Mouse (Mus musculus): ENCODE measurements at regions not wholly inside any gene's neighbourhood (a gene's known extent, or its start where the extent isn't known, plus 50 kb on each side); places are given as distances from the start of the nearest gene placed in this dataset.
A peak's percentile ranks its signal among the peaks of the same experiment; 100 is the strongest.

DNA sequence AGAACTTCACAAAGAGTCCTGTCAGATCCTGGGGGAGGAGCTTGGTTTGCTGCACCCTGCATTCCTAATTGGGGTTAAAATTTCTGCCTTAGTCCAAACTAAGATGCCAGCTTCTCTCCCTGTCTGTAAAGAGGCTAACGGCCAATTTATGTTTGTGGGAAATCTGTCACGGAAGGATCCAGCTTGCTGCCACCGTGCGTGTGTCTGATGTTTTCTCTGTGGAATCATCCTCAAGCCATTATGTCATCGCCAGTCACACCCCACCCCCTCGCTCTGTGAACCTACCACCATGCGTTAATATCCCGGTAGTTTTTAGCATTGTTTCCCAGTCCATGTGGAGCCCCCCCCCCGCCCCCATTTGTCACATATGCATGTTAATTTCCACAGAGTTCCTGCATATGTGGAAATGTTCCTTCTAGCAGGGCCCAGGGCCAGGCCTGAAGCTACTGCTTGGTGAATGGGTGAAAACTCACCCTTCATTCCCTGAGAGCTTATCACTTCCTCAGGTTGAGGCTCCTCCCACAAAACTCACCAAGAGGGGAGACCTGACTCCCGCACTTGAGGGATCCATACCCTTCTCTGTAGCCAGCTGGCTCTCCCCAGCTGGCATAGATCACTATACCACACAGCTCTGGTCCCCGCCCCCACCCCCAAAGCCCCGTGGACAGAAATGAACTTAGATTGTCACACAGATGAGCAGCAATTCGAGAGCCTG lies 233.4 kb downstream of the Bcl11b start:
- no peak for DNase-seq

DNA sequence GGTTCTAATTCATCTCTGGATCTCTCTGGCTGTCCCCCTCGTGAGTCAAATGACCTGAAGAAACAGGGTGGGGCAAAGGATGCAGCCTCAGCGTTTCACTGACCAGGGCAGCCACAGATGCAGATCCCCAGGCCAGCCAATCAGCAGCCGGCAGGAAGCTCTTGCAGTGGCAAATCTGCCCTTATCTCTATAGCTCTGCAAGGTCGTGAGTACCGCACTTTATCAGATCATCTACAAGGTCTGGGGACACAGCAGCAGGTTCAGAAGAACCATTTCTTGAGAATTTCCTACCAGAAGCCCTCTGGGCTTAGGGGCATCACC lies 232.9 kb downstream of the Bcl11b start:
- DNase-seq = no peak

DNA sequence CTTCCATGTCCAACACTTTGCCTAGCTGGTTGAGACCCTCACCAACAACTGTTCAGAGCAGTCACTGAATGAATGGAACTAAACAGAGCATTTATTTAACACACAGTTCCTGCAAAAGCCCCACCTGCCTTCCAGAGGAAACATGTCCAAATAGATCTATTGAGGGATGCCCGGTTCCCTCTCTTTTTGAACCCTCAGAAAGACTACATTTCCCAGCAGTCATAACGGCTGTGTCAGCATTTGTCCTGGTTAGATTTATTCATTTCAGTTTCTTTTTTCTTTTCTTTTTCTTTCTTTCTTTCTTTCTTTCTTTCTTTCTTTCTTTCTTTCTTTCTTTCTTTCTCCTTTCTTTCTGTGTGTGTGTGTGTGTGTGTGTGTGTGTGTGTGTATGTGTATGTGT lies 232.1 kb downstream of the Bcl11b start:
- DNase-seq = no peak

DNA sequence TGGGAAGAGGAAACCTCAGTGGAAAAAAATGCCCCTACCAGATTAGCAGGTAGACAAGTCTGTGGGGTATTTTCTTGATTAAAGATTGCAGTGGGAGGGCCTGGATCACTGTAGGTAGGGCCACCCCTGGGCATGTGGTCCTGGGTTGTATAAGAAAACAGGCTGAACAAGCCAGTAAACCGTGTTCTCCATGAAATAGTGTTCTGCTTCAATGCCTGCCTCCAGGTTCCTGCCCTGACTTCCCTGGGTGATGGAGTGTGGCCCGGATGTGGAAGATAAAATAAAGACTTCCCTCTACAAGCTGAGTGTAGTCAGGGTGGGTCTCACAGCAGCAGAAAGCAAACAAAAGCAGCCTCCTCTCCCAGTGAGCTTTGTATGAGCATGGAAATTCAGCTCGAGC lies 231.6 kb downstream of the Bcl11b start:
- no peak for DNase-seq

DNA sequence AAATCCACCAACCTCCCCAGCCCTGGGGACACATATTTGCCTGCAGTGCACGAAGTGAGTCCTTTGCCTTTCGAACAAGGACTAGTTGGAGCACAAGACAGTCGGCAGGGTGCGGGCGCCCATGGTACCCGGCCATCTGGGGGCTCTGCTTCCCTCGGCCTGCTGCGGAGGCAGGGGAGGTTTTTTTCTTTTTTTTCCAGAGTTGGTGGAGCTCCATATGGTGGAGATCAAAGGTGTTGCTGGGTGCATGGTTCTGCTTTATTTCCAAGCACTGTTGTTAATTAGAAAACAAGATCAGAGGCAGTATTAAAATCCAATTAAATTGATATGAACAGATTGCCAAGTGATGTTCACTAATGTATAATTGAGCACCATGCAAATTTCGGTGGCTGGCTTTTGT lies 225.4 kb downstream of the Bcl11b start:
- no peak for DNase-seq

DNA sequence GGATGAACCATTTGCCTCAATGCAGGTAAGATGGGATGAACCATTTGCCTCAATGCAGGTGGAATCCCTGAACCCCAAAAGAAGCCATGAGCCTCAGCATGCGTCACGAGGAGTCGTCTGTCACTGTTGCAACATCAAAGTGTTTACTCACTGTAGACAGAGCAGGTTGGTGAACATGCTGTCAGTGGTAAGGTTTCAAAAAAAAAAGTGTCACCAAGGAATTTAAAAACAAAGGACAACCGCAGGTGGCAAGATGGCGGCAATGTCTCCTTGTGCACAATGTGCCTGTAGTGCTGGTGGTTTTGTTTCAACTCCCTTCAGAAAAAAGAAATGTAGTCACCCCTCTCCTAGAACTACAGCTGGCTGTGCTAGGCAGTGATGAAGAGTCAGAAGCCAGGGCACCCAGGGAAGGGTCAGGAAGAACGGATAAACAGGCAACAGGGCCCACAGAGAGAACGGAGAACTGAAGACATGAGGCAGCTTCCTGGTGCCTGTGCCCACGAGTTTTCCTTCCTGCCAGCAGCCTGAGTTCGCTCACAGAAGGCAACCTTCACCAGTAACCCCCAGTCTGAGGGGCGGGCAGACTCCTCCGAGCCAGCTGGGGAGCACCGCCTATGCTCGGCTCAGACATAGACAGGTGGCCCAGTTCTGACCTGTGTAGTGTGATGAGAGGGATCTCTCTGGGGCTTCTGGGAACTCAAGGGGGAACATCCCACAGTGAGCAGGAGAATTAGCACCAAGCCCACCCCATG lies 223.9 kb downstream of the Bcl11b start:
- DNase-seq = peak; percentile 71

DNA sequence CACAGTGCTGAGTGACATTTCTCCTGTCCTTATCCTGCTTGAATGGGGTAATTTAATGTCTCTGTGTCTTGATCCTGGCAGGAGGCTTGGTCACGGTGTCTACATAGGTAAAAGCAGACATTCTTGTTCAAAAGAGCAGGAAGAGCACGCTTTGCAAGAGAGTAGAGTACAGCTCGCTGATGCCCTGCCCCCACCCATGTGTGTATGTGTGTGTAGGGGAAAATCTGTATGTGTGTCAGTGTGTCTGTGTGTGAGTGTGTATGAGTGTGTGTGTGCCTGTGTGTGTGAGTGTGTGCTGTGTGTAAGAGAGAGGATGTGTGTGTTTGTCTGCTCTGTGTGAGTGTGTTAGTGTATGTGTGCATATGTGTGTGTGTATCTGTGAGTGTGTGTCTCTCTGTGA lies 221.3 kb downstream of the Bcl11b start:
- DNase-seq = peak; percentile 79

DNA sequence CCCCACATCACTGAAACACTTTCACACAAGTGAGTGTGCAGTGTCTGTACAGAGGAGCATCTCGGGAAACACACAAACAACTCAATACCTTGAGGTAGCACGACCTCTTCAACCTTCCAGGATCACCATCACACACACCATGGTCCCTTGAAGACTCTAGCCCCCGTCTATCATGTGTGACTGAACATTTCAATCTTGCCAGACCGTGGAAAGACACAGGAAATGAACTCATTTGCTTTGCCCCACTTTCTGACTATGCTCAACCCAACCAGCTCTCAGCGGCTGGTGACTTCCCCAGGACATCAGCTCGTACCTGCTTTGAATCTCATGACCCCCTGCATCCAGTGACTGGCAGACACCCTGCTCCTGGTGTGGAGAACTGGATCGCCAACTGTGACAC lies 219.6 kb downstream of the Bcl11b start:
- DNase-seq = peak; percentile 59

DNA sequence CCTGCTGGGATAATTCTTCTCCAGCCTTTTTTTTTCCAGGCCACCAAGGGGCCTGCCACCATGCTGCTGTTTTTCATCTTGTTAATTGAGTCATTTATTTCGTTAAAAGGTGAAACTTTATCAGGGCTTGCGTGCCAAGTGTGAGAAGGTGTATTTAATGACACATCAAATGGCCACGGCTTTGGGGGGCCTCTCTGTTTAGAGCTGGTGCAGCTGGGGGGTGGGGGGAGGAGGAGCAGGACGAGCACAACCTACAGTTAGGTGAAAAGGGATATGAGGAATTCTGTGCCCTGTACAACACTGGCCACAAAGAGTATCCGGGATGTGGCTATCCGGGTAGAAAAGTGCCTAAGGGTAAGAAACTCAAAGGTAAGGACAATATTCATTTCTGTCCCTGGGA lies 213.6 kb downstream of the Bcl11b start:
- no peak for DNase-seq

DNA sequence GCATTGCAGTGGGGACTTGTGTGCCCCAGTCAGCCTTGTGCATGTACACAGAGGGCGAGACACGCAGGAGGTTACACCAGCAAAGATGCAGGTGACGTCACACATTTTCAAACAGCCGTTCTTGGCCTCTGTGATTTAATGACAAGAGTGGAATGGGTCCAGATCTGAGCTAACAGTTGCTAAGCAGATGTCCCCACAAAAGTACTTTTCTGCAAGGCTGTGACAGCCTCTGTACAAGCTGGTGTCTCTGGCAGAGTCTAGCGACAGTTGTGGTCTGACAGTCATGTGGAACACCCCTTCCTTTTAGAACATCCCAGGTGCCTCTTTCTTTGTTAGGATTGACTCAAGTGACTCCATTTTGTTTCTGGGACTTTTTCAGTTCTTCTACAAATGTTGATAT lies 203.1 kb downstream of the Bcl11b start:
- DNase-seq = no peak

DNA sequence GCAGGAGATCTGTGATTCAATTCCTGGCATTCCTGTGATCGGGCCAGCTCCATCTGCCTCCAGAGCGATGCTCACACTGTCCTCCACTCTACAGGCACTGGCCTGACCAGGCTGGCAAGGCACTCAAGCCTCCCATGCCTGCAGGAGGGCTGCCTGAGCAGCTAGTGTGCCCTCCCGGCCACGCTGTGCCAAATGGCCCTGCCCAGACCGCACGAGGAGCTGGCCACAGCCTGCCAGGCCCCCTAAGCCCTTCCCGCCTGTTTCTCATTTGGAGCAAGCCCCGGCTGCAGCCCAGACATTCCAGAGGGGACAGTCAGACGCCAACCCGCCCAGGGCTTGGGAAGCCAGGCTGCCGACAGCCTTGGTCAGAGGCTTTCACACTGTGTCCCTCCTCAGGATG lies 195.8 kb downstream of the Bcl11b start:
- no peak for DNase-seq

DNA sequence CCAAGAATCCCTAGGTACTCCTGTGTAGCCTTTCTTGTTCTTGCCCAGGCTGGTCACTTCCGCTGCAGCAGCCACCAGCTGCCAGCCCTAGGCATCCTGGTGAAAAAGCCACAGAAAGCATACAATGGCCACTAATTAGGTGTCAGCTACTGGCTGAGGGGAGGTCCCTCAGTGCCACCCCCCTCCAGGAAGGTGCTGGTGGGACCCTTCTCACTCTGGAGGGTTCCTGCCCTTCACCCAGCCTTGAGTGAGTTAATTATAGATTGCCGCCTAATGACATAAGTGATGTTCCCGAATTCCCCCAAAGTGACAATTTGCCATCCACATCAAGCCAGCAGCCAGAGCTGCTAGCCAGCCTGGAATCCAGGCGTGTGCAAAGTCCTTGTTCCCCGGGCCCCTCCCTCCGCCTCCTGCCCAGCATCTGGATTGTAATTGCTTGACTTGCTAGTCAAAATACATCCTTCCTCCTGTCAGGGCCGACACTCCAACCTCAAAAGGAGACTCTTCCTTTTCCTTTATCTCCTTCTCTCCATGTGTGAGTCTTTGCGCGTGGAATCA lies 195.2 kb downstream of the Bcl11b start:
- no peak for DNase-seq

DNA sequence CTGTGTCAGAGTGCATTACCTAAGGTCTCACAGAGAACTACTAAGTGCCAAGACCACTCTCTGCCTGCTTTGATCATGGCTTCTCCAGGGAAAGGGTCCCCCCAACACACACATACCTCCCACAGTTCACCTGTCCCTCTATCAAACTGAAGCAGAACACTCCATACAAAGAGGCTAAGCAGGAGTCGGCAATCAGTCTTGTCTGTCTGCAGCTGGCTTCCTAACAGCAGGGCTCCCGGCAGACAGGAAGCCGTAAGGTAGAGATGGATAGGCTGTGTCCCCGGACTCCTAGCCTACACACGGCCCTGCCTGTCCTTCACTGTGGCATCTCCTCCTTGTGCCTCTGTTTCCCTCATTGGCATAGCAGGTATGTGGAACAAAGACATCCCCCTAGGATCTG lies 192.2 kb downstream of the Bcl11b start:
- DNase-seq = peak; percentile 62

DNA sequence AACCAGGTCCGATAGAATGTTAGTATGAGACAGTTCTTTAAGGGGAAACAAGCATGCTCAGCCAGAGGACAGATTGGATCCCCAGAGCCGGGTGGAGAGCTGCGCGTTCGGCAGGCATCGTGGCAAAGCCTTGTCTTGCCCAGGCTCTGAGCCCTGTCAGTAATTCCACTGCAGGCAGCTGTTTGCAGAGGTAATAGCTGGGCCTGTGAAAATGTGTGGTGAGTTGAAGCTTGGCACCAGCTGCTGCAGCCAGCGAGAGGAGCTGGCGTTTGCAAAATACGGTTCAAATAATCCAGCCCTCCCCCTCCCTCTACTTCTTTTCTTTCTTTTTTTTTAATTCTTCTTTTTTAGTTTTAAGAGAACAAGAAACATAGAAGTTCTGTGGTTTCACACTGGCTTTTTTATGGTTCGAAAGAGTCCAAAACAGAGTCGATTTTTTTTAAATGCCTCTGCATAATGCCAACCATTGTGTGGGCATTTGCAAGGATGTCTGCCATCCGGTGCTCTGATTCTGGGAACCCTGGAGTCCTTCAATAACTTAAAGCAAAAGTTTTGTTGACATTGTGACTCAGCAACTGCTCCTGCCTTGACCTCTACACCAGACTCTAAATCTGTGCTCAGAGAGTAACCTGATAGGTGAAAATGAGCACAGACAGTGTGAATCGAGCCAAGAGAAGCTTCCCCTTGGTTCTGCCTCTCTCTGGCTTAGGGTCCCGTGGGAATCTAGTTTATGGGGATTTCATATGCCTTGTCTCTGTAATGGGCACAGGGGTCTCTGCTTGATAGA lies 190.7 kb downstream of the Bcl11b start:
- peak; percentile 46 for DNase-seq

DNA sequence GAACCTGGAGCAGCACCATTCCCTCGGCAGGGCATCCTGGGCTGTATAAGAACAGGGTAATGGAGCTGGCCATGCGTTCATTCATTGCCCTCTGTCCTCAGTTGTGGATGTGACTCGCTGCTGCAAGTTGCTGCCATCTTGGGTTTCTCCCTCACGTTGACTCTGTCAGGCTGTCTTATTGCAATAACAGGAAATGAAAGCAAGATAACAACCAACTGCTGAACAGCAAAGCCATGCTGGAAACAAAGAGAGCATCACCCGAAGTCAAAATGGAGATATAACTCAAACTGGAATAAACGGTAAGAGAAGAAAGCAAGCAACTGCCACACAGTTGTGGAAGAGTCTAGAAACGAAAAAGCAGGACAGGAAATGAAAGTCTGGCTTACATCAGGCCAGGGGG lies 188.5 kb downstream of the Bcl11b start:
- no peak for DNase-seq

DNA sequence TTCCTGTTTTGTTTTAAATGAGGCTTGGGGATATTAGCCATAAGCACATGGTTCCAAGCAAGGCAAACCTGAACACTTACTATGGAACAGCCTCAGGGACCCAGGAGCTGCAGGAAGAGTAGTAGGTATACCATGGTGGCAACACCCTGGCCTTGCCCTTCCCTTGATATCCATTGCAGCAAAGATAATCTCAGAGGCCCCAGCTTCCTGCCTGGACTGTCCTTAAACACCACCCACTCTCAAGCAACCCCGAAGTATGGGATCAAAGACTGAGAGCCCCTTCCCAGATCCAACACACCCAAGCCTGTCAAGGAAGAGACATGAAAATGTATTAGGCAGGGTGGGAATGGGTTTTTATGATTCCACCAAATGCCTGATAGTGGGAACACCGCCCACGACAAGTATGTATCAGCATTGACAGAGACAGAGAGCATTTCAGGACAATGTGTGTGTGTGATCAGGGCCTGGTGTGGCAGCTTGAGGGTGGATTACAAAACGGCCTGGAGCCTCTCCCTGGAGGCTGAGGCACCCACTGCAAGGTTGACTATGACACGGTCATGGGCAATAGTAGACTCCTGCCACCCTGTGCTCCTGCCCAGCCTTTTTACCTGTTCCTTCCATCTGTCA lies 179.5 kb downstream of the Bcl11b start:
- DNase-seq = no peak

DNA sequence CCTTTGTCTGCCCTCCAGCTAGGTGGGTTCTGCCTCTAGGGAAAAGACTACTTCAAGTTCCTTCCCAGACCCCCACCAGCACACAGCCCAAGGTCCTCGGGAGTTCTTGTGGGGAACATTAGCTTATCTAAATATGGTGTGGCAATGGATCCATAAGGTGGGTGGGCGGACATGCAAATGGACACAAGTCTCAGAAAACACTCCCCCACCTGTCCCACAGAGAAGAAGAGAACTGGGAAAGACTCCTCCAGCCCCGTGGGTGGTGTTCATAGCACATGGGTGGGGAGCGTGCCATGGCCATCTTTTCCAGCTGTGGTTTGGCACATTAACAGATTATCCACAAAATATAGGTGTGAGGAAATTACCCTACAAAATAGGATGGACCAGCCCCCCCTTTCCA lies 177.5 kb downstream of the Bcl11b start:
- no peak for DNase-seq

DNA sequence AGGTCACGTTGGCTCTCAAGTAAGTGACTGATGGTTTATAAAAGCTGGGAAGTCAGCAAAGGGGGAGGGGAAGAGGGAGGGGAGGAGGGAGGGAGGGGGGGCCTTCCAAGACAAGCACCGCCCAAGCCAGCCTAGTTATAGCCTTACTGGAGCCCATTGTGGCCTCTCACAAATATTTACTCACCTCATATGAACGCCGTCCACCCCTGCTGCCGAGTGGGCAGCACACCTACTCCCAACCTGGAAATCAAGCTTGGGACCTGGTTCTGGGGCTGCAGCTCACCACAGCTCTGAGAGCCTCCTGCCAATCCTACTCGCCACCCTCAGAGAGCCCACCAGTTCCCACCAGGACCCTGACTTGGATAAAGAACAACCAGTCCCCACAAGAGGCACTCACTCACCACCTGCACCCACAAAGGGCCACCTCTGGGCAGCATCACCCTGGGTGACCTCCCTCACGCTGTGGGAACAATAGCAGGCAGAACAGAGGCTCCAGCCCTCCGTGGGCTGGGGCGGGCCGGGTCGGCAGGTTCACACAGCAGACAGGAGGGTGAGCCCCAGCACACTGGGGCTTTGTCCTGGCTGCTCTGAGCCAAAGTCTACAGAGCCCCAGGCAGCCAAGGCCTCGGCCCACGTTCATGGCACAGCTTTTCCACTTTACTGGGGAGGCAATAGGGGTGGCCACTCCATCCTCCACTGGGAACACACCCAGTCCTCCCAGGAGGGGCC lies 171.8 kb downstream of the Bcl11b start:
- DNase-seq = no peak

DNA sequence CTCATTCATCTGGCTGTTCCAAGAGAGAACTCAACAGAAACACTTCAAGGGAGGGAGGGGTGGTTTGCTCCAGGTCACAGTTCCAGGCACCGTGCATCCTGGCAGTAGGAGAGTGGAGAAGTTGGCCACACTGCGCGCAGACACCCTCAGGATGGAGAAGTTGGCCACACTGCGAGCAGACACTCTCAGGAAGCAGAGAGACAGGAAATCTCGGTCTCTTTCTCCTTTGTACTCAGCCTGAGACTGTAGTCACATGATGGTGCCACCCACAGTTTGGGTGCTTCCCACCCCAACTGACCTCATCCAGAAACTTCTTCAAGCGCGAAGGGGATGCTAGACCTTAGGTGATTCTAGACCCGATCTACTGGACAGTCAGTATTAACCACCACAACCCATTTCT lies 170.4 kb downstream of the Bcl11b start:
- DNase-seq = no peak

DNA sequence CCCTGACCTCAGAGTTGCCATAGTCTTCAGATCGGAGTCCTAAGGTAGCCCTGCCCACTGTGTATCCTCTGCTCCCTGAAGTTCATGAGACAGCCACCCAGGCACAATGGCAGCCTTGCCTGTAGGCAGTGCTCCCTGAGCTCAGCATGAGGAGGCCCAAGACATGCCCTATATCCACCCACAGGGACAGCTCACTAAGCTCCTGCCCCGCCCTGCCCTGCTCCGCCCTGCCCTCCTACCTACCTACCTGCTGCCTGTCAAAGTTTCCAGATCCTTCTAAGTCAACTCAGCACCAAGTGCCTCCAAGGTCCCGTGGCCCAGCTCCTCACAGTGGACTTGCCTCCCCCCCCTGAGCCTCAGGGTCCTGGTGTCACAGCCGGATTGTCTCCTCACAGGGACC lies 168.9 kb downstream of the Bcl11b start:
- no peak for DNase-seq

DNA sequence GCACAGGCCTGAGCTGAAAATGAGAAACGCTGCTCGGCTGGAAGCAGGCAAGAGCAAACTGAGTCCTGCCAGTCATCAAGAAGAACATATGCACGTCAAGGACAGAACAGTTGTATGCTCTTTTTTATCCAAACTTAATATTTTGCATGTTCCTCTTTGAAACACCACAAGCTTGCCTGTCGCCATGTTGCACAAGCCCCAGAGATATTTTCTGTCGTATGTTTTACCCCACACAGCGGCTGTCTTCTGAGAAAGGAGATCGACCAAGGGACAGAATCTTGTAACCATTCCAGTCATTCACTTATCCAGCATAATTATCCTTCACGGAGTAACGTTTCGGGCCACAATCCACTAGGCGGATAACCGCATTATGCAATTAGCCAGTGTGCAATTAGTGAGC lies 165.7 kb downstream of the Bcl11b start:
- no peak for DNase-seq

DNA sequence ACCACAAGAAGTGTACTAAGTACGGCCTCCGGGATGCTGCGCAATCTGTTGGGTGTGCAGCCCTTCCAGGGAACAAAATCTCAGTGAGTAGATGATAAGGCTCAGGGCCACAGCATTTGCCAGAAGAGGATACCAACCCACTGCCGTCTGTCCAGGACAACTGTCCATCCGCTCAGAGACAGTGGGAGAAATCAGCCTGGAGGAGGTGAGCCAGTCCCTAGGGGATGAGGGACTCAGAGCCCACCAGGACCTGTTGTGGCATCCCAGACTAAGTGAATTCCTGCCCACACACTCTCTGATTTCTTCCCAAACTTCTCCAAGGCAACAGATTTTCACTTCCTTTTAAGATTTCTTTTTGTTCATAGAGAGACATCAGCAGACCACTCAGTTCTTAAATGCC lies 158.8 kb downstream of the Bcl11b start:
- no peak for DNase-seq

DNA sequence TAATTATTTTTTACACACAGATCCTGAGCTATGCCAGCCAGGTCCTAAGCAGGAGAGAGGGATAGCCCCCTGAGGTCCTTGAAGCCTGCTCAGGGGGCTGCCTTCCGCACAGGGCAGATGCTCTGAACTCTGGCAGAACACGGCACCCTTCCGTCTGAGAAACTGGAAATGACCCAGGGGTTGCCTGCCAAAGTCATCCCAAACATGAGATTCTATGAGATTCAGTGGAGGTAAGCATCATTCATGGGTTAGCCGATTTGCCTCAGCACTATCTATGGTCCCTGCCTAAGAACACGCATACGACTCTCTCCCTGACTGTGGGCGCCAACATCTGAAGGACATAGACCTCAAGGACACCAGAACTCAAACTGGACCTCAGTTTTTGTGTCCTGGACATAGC lies 152.8 kb downstream of the Bcl11b start:
- DNase-seq = no peak

Measured in thymus, postnatal 4 days (tissue).